Comparison of ENCODE assay signal across 11 mouse cellular contexts in genomic region chr8:90957711-90958110, GRCm38 (mm10).
DNase-seq lines count a peak whose midpoint lies in the region; ATAC-seq lines count a peak whose summit lies in the region.
"Had no signal": no experiment of that assay in that cellular context is flagged by ENCODE, and none has a peak within 500 bp of the region (broad histone marks: within the 10 kb centered on the region; RNA-seq: fewer than 3 reads in every experiment).

No protein-coding gene starts in this region.

- no peak overlapping the region for H3K9ac ChIP-seq in lung, embryonic 16.5 days (ENCODE audit: low read length)
- no peak overlapping the region for H3K9ac ChIP-seq in hindbrain, embryonic 16.5 days (ENCODE audit: low read depth, low read length)
- H3K9ac ChIP-seq in stomach, embryonic 15.5 days, result no peak overlapping the region

- no peak overlapping the region for H3K27ac ChIP-seq in lung, embryonic 16.5 days (ENCODE audit: low read length)
- H3K27ac ChIP-seq in hindbrain, embryonic 16.5 days (ENCODE audit: low read depth, low read length), result no peak overlapping the region
- no peak overlapping the region for H3K27ac ChIP-seq in stomach, embryonic 15.5 days

- H3K4me2 ChIP-seq in lung, embryonic 16.5 days (ENCODE audit: low read depth, low read length), result peak overlapping the region; percentile 39; the same call in 1 of the 2 replicates
- peak overlapping the region; percentile 69 for H3K4me2 ChIP-seq in hindbrain, embryonic 16.5 days (ENCODE audit: low read length)
- peak overlapping the region; percentile 10; the same call in 1 of the 2 replicates for H3K4me2 ChIP-seq in stomach, embryonic 15.5 days

- H3K4me1 ChIP-seq in lung, embryonic 16.5 days (replicated peaks; ENCODE audit: control insufficient read depth, insufficient read depth, low read length), result peaks cover 8% of the 10 kb centered on the region
- peaks cover 24% of the 10 kb centered on the region for H3K4me1 ChIP-seq in hindbrain, embryonic 16.5 days (ENCODE audit: control insufficient read depth, insufficient read depth, low read depth, low read length)
- H3K4me1 ChIP-seq in stomach, embryonic 15.5 days, result 0 out of 2 replicates have a peak, but pooled peaks cover 3% of the 10 kb centered on the region

- intact Hi-C loops in left cerebral cortex, postnatal 25 days (cut with DNase I), result no loop called here

- ATAC-seq in cerebellum, adult (ENCODE audit: insufficient number of reproducible peaks, low FRiP score, low TSS enrichment), result no peak
- ATAC-seq in lung, embryonic 16.5 days (ENCODE audit: low read depth), result no peak
- ATAC-seq in hindbrain, embryonic 16.5 days, result no peak
- no peak for ATAC-seq in stomach, embryonic 15.5 days (ENCODE audit: insufficient read depth, low FRiP score, low read depth)

- H3K9me3 ChIP-seq in lung, embryonic 16.5 days (ENCODE audit: control insufficient read depth, low read length), result no peaks in the 10 kb centered on the region
- H3K9me3 ChIP-seq in hindbrain, embryonic 16.5 days (ENCODE audit: control insufficient read depth, low read length), result no peaks in the 10 kb centered on the region
- no peaks in the 10 kb centered on the region for H3K9me3 ChIP-seq in stomach, embryonic 15.5 days

- H3K36me3 ChIP-seq in lung, embryonic 16.5 days (ENCODE audit: control insufficient read depth, insufficient read depth, low read length), result no peaks in the 10 kb centered on the region; the same call in 1 of the 2 replicates
- H3K36me3 ChIP-seq in hindbrain, embryonic 16.5 days (ENCODE audit: control insufficient read depth, insufficient read depth, low read length), result no peaks in the 10 kb centered on the region
- no peaks in the 10 kb centered on the region for H3K36me3 ChIP-seq in stomach, embryonic 15.5 days

- no peaks in the 10 kb centered on the region for H3K27me3 ChIP-seq in lung, embryonic 16.5 days (ENCODE audit: control insufficient read depth, insufficient read depth, low read depth, low read length)
- H3K27me3 ChIP-seq in hindbrain, embryonic 16.5 days (replicated peaks; ENCODE audit: control insufficient read depth, insufficient read depth, low read length), result no peaks in the 10 kb centered on the region
- no peaks in the 10 kb centered on the region for H3K27me3 ChIP-seq in stomach, embryonic 15.5 days (replicated peaks)

- DNase-seq in cerebellum, postnatal 14 days, result peak; percentile 29 to 43
- no peak for DNase-seq in lung, postnatal 14 days
- DNase-seq in left cerebral cortex, postnatal 25 days (ENCODE audit: low spot score in 2 of 2), result no peak
- DNase-seq in layer of hippocampus, postnatal 10 days (ENCODE audit: low spot score in 2 of 2), result no peak
- DNase-seq: kidney, adult 8-10 months; liver; thymus, adult 18-20 months had no signal

- H3K4me3 ChIP-seq in lung, embryonic 16.5 days (ENCODE audit: low read length), result no peak overlapping the region
- H3K4me3 ChIP-seq in hindbrain, embryonic 16.5 days (ENCODE audit: low read length), result peak overlapping the region; percentile 47
- no peak overlapping the region for H3K4me3 ChIP-seq in stomach, embryonic 15.5 days (replicated peaks)

Comparison
In these comparisons a context has a peak if more than half of its experiments do, and no peak if none do; other contexts are left out.
1. DNase-seq: peak in cerebellum, postnatal 14 days (2 of 2); none in lung, postnatal 14 days (single experiment), left cerebral cortex, postnatal 25 days (0 of 2) and layer of hippocampus, postnatal 10 days (0 of 2).
2. H3K4me2 ChIP-seq: peak in every context shown above with its lines; median percentile 69 in hindbrain, embryonic 16.5 days; 39 in lung, embryonic 16.5 days; 10 in stomach, embryonic 15.5 days.